Mouse (Mus musculus): ENCODE data around the gene Dpysl4. TPM values are rescaled to one million over a fixed set of nuclear protein-coding genes. Genes with fewer than 3 reads are reported as not detected.

The Dpysl4 gene
- polyA plus RNA-seq, 1 experiment, result not detected

DNA sequence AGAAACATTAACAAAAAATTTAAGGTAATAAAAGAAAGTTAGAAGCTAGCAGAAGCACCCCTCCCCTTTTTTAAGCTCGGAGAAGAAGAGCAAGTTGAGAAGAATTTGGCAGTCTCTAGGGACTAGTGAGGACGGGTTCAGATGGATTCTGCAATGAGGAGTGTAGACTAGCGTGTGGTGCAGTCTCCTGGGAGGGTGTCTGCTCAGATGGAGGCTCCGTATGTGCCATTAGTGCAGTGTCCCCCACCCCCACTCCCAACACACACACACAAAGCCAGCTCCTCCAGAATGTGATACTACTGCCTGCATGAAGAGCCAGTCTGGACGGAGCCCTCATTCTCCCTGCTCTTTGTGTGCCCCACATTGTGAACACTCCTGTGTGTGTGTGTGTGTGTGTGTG, 4.6 kb upstream of the Dpysl4 start:
- TF ChIP-seq TAL1 (IDR thresholded peaks at IDR 0.05; ENCODE audit: low read length) (no peak), GATA1 (IDR thresholded peaks at IDR 0.05; ENCODE audit: low read length) (no peak)
- H3K4me3 ChIP-seq (replicated peaks), result no peak overlapping the region
- no peaks in the 10 kb centered on the region; the same call in 1 of the 2 replicates for H3K4me1 ChIP-seq (ENCODE audit: control insufficient read depth)
- H3K36me3 ChIP-seq (ENCODE audit: control insufficient read depth), result no peaks in the 10 kb centered on the region
- peaks cover 16% of the 10 kb centered on the region for H3K27me3 ChIP-seq (ENCODE audit: control insufficient read depth)
- no peaks in the 10 kb centered on the region; the same call in 1 of the 2 replicates for H3K9me3 ChIP-seq (ENCODE audit: control insufficient read depth, low read length)

DNA sequence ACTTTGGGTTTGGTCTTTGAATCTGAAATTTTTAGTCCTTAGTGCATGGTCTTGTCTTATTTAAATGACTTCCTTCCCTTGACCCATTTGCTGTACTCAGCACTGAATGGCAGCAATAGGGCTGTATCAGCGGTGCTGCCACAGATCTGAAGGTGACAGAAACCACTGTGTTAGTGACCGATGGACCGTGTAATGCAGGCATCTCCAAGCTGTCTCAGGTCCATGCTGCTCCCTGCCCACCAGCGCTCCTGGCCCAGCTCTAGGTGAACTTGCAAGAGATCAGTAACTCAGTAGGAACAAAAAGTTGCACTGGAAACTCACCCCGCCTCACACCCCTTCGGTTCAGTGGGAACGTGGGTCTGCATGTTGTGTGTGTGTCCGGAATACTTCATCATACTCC, 3.5 kb upstream of the Dpysl4 start:
- TF ChIP-seq GATA1 (IDR thresholded peaks at IDR 0.05; ENCODE audit: low read length) (no peak), TAL1 (IDR thresholded peaks at IDR 0.05; ENCODE audit: low read length) (no peak)
- no peaks in the 10 kb centered on the region; the same call in 1 of the 2 replicates for H3K9me3 ChIP-seq (ENCODE audit: control insufficient read depth, low read length)
- H3K4me3 ChIP-seq (replicated peaks), result no peak overlapping the region
- no peaks in the 10 kb centered on the region; the same call in 1 of the 2 replicates for H3K4me1 ChIP-seq (ENCODE audit: control insufficient read depth)
- peaks cover 27% of the 10 kb centered on the region for H3K27me3 ChIP-seq (ENCODE audit: control insufficient read depth)
- no peaks in the 10 kb centered on the region for H3K36me3 ChIP-seq (ENCODE audit: control insufficient read depth)

DNA sequence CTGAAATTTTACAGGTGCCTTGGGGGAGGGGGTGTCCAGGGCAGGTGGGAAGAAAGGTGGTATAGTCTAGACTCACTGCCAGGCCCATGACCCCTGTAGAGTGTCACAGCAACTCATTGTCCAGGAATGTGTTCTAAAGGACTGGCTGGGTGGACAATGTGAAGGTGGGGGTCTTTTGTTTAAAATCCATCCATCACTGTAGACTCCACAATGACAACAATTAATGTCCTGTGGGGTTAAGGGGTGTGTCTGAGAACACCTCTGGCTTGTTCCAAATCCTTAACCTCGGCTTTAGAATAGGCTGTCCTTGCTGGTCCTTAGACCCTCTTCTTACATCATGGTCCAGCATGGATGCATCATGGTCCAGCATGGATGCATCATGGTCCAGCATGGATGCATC, 1.5 kb upstream of the Dpysl4 start:
- peaks cover 37% of the 10 kb centered on the region for H3K27me3 ChIP-seq (ENCODE audit: control insufficient read depth)

DNA sequence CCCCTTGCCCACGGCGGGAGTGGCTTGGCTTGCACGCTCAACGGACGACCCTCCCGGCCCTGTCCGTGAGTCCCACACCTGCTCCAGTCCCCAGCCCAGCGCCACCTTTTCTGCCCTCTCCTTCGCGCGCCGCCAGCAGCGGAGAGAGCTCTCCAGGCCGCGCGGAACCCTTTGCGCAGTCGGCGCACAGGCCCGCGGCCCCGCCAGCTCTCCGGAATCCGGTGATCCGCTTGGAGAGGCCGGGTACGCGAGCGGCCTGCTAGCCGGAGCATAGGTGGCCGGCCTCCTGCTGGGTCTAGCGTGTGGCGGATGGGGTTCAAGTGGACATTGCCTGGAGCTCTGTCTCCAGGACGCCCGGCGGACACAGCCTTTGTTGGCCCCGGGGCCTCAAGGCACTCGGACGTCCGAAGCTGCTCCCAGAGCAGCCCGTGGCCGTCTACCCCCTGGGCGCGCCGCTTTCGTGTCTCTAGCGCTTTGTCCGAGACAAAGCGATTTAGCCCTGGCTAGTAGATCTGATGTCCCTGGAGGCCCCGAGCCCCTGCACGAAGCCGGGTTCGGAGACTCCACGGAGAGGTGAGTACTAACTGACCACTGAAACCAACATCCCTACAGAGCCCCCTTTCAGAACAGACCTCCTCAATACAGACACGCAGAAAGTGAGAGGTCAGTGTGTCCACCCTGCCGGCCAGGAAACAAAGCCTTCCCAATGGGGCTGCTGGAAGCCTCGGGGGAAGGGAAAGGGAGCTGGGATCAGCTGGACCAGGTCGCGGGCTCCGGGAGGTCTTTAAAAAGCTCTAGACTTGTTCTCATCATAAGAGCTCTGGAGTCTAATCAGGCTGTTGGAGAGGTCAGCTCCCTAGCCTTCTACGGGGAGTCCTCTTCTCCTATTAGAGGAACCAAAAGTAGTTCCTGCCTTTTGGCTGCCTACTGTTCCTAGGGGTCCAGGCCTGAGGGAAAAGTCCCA, 676 bp downstream of the Dpysl4 start:
- Histone ChIP-seq H3K4me3 (replicated peaks) (no peak overlapping the region), H3K27me3 (ENCODE audit: control insufficient read depth) (peaks cover 37% of the 10 kb centered on the region)

More for the DNA sequence above, 1.5 kb upstream of the Dpysl4 start:
- no peak overlapping the region for H3K4me3 ChIP-seq (replicated peaks)
- no peaks in the 10 kb centered on the region for H3K36me3 ChIP-seq (ENCODE audit: control insufficient read depth)
- no peaks in the 10 kb centered on the region; the same call in 1 of the 2 replicates for H3K4me1 ChIP-seq (ENCODE audit: control insufficient read depth)
- H3K9me3 ChIP-seq (ENCODE audit: control insufficient read depth, low read length), result no peaks in the 10 kb centered on the region; the same call in 1 of the 2 replicates
- TF ChIP-seq TAL1 (IDR thresholded peaks at IDR 0.05; ENCODE audit: low read length), result no peak
- TF ChIP-seq GATA1 (IDR thresholded peaks at IDR 0.05; ENCODE audit: low read length), result no peak

DNA sequence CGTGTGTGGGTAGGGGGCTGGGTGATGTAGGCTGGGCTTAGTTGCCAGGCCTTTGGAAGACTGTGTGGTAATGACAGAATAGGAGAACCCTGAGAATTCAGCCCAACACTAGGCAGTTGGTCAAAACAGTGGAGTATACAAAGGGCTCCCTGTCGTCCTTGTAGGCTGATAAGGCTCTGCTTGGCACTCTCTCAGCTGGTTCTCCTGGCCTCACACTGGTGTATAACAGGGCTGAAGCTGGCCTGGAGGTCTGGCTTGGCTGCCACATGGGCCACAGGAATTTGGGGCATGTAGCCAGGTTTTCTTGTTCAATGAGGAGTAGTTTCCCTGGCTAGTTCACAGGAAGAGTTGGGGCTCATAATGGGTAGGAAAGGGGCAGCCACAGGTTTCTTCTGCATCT, 2.0 kb downstream of the Dpysl4 start:
- no peaks in the 10 kb centered on the region; the same call in 1 of the 2 replicates for H3K9me3 ChIP-seq (ENCODE audit: control insufficient read depth, low read length)
- H3K27me3 ChIP-seq (ENCODE audit: control insufficient read depth), result peaks cover 37% of the 10 kb centered on the region
- TF ChIP-seq TAL1 (IDR thresholded peaks at IDR 0.05; ENCODE audit: low read length) (no peak), GATA1 (IDR thresholded peaks at IDR 0.05; ENCODE audit: low read length) (no peak)
- H3K4me3 ChIP-seq (replicated peaks), result no peak overlapping the region
- no peaks in the 10 kb centered on the region; the same call in 1 of the 2 replicates for H3K4me1 ChIP-seq (ENCODE audit: control insufficient read depth)
- no peaks in the 10 kb centered on the region for H3K36me3 ChIP-seq (ENCODE audit: control insufficient read depth)

More for the DNA sequence above, 676 bp downstream of the Dpysl4 start:
- Histone ChIP-seq H3K36me3 (ENCODE audit: control insufficient read depth) (no peaks in the 10 kb centered on the region), H3K9me3 (ENCODE audit: control insufficient read depth, low read length) (no peaks in the 10 kb centered on the region; the same call in 1 of the 2 replicates), H3K4me1 (ENCODE audit: control insufficient read depth) (no peaks in the 10 kb centered on the region; the same call in 1 of the 2 replicates)
- TF ChIP-seq TAL1 (IDR thresholded peaks at IDR 0.05; ENCODE audit: low read length), result no peak
- TF ChIP-seq GATA1 (IDR thresholded peaks at IDR 0.05; ENCODE audit: low read length), result no peak

DNA sequence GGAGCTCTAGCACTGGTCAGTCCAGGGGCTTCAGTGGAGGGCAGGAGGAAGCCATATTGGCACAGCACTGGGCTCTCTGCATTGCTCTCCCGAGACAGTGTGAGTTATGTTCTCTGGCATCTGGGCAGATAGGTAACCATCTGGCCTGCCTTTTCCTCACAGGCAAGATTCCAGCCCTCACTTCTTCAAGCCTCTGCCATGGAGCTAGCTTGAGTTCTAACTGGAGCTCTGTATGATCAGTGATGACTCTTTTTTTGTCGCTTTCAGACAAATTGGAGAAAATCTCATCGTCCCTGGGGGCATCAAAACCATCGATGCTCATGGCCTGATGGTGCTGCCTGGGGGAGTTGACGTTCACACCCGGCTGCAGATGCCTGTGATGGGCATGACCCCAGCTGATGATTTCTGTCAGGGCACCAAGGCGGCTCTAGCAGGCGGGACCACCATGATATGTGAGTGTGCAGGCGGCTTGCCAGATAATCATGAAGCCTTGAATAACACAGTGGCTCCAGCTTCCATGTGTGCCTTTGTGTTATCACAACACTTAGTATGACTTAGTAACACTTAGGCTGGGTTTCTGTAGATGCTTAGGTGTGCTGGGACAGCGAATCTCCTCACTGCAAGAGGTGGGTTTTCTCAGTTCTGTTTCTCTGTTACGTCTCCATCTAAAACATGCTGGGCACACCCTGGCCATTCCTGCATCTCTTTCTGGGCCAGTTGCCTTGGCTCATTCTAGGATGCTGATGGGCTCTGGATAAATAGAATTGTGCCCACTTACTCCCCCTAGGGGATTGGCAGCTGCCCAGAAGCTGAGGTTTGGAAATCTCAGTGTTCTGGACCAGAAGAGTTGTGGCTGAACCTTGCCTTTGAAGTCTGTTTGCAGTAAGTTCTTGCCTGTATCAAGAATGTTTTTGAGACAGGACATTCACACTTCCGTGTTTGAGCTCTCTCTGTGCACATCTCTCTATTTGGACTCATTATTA, 4.4 kb downstream of the Dpysl4 start:
- TF ChIP-seq GATA1 (IDR thresholded peaks at IDR 0.05; ENCODE audit: low read length) (no peak), TAL1 (IDR thresholded peaks at IDR 0.05; ENCODE audit: low read length) (no peak)
- Histone ChIP-seq H3K27me3 (ENCODE audit: control insufficient read depth) (peaks cover 31% of the 10 kb centered on the region), H3K4me1 (ENCODE audit: control insufficient read depth) (no peaks in the 10 kb centered on the region; the same call in 1 of the 2 replicates), H3K4me3 (replicated peaks) (no peak overlapping the region), H3K9me3 (ENCODE audit: control insufficient read depth, low read length) (no peaks in the 10 kb centered on the region; the same call in 1 of the 2 replicates), H3K36me3 (ENCODE audit: control insufficient read depth) (no peaks in the 10 kb centered on the region)

DNA sequence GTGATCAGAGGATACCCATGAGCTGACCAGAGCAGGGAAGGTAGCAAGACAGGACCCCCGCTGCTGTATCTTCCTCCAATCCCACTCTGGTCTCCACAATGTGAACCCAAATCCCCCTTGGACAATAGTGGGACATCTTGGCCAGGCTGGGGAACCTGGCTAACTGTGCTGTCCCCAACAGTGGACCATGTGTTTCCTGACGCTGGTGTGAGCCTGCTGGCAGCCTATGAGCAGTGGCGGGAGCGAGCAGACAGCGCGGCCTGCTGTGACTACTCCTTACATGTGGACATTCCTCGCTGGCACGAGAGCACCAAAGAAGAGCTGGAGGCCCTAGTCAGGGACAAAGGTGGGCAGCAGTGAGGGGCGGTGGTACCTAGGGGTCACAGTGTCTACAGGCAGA, 5.9 kb downstream of the Dpysl4 start:
- peaks cover 16% of the 10 kb centered on the region for H3K27me3 ChIP-seq (ENCODE audit: control insufficient read depth)
- H3K36me3 ChIP-seq (ENCODE audit: control insufficient read depth), result no peaks in the 10 kb centered on the region
- TF ChIP-seq GATA1 (IDR thresholded peaks at IDR 0.05; ENCODE audit: low read length), result no peak
- TF ChIP-seq TAL1 (IDR thresholded peaks at IDR 0.05; ENCODE audit: low read length), result no peak
- H3K4me1 ChIP-seq (ENCODE audit: control insufficient read depth), result no peaks in the 10 kb centered on the region
- no peaks in the 10 kb centered on the region for H3K9me3 ChIP-seq (ENCODE audit: control insufficient read depth, low read length)
- no peak overlapping the region for H3K4me3 ChIP-seq (replicated peaks)

DNA sequence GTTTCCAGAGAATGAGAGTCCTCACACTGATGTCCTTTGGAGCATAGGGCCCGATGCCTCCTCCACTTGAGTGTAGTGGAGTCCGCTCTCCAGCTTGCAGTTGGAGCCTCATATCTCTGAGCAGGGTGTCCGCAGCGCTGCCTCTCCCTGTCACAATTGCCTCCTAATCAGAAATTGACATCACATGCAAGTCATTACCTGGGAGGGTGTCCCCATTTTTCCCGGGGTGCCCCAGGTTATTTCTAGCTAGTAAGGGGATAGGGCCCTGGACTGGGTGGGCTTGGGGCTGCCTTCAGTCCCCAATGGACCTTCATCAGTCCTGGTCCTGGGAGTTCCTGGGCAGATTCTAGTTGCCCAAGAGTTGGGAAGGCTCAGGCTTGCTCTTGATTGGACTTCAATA, 6.9 kb downstream of the Dpysl4 start:
- Histone ChIP-seq H3K4me1 (ENCODE audit: control insufficient read depth) (no peaks in the 10 kb centered on the region), H3K4me3 (replicated peaks) (no peak overlapping the region), H3K9me3 (ENCODE audit: control insufficient read depth, low read length) (no peaks in the 10 kb centered on the region), H3K27me3 (ENCODE audit: control insufficient read depth) (peaks cover 6% of the 10 kb centered on the region), H3K36me3 (ENCODE audit: control insufficient read depth) (no peaks in the 10 kb centered on the region)
- TF ChIP-seq GATA1 (IDR thresholded peaks at IDR 0.05; ENCODE audit: low read length) (no peak), TAL1 (IDR thresholded peaks at IDR 0.05; ENCODE audit: low read length) (no peak)
